Comparison of ENCODE assay signal across 9 mouse cellular contexts in the genomic region with DNA sequence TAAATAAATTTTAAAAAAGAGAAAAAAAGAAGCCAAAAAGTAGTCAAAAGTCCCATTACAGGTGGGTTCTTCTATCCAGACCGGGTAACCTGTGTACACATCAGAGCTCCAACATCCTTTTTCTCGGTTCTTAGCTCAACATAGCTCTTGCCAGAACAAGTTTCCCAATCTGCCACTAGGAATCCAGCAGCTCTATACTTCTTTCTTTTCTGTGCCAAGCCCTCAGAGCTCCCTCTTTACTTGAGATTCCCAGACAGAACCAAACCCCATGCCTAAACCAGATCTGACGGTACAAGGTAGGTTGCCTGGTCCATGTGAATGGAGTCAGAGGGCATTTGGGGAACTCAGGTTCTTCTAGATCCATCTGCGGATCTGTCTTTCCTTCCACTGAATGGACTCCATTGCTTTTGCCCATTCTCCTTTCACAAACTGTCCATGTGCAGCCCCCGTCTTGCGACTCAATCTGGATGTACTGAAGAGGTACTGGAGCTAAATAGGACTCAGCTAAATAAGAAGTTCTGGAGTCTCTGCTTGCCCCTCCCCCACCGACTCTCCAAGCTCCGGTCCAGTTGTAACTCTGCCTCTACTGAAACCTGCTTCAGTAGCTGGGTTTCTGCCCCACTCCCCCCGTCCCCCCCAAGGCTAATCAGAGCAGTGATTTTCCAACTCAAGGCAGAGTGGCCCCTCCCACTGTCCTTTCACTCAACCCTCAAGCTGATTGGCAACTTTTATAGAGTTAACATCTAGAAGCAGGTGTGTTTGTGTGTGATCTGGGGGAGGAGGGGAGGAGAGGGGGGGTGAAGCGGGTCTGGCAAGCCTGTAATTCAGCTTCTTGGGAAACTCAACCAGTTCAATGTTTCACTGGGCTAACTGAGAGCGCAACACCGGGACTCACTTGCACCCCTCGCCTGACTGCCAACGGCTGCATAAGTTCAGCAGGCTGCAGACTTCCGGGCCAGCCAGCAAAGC. TPM values are rescaled to one million over a fixed set of nuclear protein-coding genes. Genes with fewer than 3 reads are reported as not detected.
DNase-seq lines count a peak whose midpoint lies in the region; ATAC-seq and TF ChIP-seq lines count a peak whose summit lies in the region.
"Had no signal": no experiment of that assay in that cellular context is flagged by ENCODE, and none has a peak within 500 bp of the region (broad histone marks: within the 10 kb centered on the region; RNA-seq: fewer than 3 reads in every experiment).

No protein-coding gene starts in this region.

- no peak for TF ChIP-seq POLR2A in limb, embryonic 14.5 days (IDR thresholded peaks at IDR 0.05; ENCODE audit: borderline replicate concordance, extremely low read depth, insufficient read depth, insufficient read length)

- no peaks in the 10 kb centered on the region; the same call in 1 of the 2 replicates for H3K36me3 ChIP-seq in intestine, postnatal 0 days (ENCODE audit: control insufficient read depth, insufficient read depth)
- no peaks in the 10 kb centered on the region for H3K36me3 ChIP-seq in limb, embryonic 14.5 days (ENCODE audit: control insufficient read depth, insufficient read depth, low read length)
- no peaks in the 10 kb centered on the region for H3K36me3 ChIP-seq in stomach, postnatal 0 days (ENCODE audit: control insufficient read depth, insufficient read depth, low read length)

- WGBS in intestine, postnatal 0 days = 35% methylated on average over 15 of the region's 15 CpGs
- 35% methylated on average over 15 of the region's 15 CpGs for WGBS in limb, embryonic 14.5 days
- WGBS in stomach, postnatal 0 days = 24% methylated on average over 15 of the region's 15 CpGs

- H3K4me1 ChIP-seq in intestine, postnatal 0 days (replicated peaks; ENCODE audit: control insufficient read depth, insufficient read depth, low read length) = 0 out of 2 replicates have a peak, but pooled peaks cover 4% of the 10 kb centered on the region
- peaks cover 9% of the 10 kb centered on the region; the same call in 1 of the 2 replicates for H3K4me1 ChIP-seq in limb, embryonic 14.5 days (ENCODE audit: control insufficient read depth, insufficient read depth, low read length)
- no peaks in the 10 kb centered on the region; the same call in 1 of the 2 replicates for H3K4me1 ChIP-seq in stomach, postnatal 0 days (replicated peaks; ENCODE audit: control insufficient read depth, insufficient read depth)

- no peak for TF ChIP-seq CTCF in intestine, postnatal 0 days (IDR thresholded peaks at IDR 0.05; ENCODE audit: low read depth)
- TF ChIP-seq CTCF in stomach, postnatal 0 days (IDR thresholded peaks at IDR 0.05; ENCODE audit: low read depth) = no peak

- no peaks in the 10 kb centered on the region for H3K9me3 ChIP-seq in intestine, postnatal 0 days (ENCODE audit: control insufficient read depth)
- H3K9me3 ChIP-seq in limb, embryonic 14.5 days (ENCODE audit: control insufficient read depth, low read length) = no peaks in the 10 kb centered on the region
- H3K9me3 ChIP-seq in stomach, postnatal 0 days (ENCODE audit: control insufficient read depth, low read length) = no peaks in the 10 kb centered on the region

- peak; percentile 21 for DNase-seq in thymus, postnatal 14 days
- DNase-seq in thymus, postnatal 25 days = no peak
- DNase-seq in limb, embryonic 14.5 days (ENCODE audit: low spot score) = peak; percentile 45
- peak; percentile 84 for DNase-seq in stomach, postnatal 0 days (ENCODE audit: low spot score)
- DNase-seq in gastrocnemius, postnatal 10 days = no peak
- DNase-seq in cerebellum, adult 9-11 months = no peak

- no peak overlapping the region for H3K9ac ChIP-seq in intestine, postnatal 0 days (ENCODE audit: low read depth, low read length)
- no peak overlapping the region for H3K9ac ChIP-seq in limb, embryonic 14.5 days (ENCODE audit: low read depth, low read length, severe bottlenecking)
- H3K9ac ChIP-seq in stomach, postnatal 0 days (ENCODE audit: low read length) = no peak overlapping the region

- TF ChIP-seq EP300 in stomach, postnatal 0 days (optimal IDR thresholded peaks at IDR 0.05) = no peak

- no peak overlapping the region for H3K27ac ChIP-seq in intestine, postnatal 0 days (ENCODE audit: low read depth, low read length)
- no peak overlapping the region for H3K27ac ChIP-seq in limb, embryonic 14.5 days (replicated peaks; ENCODE audit: low read depth, low read length)
- H3K27ac ChIP-seq in stomach, postnatal 0 days (replicated peaks) = peak overlapping the region; percentile 92

- peak overlapping the region; percentile 87 for H3K4me2 ChIP-seq in intestine, postnatal 0 days (replicated peaks; ENCODE audit: low read depth)
- H3K4me2 ChIP-seq in limb, embryonic 14.5 days (replicated peaks; ENCODE audit: low read depth, low read length, severe bottlenecking) = peak overlapping the region; percentile 95
- peak overlapping the region; percentile 95 for H3K4me2 ChIP-seq in stomach, postnatal 0 days (replicated peaks; ENCODE audit: low read depth)

- peak; percentile 17; the same call in 1 of the 2 replicates for ATAC-seq in intestine, postnatal 0 days
- ATAC-seq in limb, embryonic 14.5 days (ENCODE audit: low FRiP score, low read depth) = peak; percentile 25; the same call in 1 of the 2 replicates
- peak; percentile 62 for ATAC-seq in stomach, postnatal 0 days (ENCODE audit: low FRiP score, low TSS enrichment)

- H3K4me3 ChIP-seq in intestine, postnatal 0 days (ENCODE audit: low read depth, low read length) = peak overlapping the region; percentile 60
- peak overlapping the region; percentile 56 for H3K4me3 ChIP-seq in limb, embryonic 14.5 days (replicated peaks; ENCODE audit: low read length)
- peak overlapping the region; percentile 57; the same call in 1 of the 2 replicates for H3K4me3 ChIP-seq in stomach, postnatal 0 days (ENCODE audit: low read depth, low read length)

- no peaks in the 10 kb centered on the region for H3K27me3 ChIP-seq in intestine, postnatal 0 days (replicated peaks; ENCODE audit: control insufficient read depth, insufficient read depth, low read length)
- H3K27me3 ChIP-seq in limb, embryonic 14.5 days (ENCODE audit: control insufficient read depth, insufficient read depth, low read length) = no peaks in the 10 kb centered on the region
- H3K27me3 ChIP-seq in stomach, postnatal 0 days (ENCODE audit: control insufficient read depth, insufficient read depth, low read length) = no peaks in the 10 kb centered on the region

RNA-seq across cellular contexts. Expression of a gene that starts 1.3 kb away (rescaled TPM):
- polyA plus RNA-seq in intestine, postnatal 0 days (2015; fragmentation: Nextera tagmentation; extraction: Ambion mirVana) = 0.42 and 0.76 TPM in 2 replicates
- polyA plus RNA-seq in limb, embryonic 14.5 days (2012; rRNA removed) = 0.38 and 0.49 TPM in 2 replicates
- polyA plus RNA-seq in limb, embryonic 14.5 days (2014; fragmentation: Nextera tagmentation; extraction: Ambion mirVana) = 1.0 TPM in 1 of 2 replicates, not detected in the other
- 0.16 and 0.64 TPM in 2 replicates for polyA plus RNA-seq in stomach, postnatal 0 days (2015; fragmentation: Nextera tagmentation; extraction: Ambion mirVana)
- not detected for total RNA-seq in gastrocnemius, postnatal 10 days (2021)
- total RNA-seq: common myeloid progenitor, adult 5-6 weeks; hematopoietic stem cell, adult 5-6 weeks had no signal

RNA-seq across cellular contexts. Expression of a gene that starts 1.7 kb away (rescaled TPM):
- polyA plus RNA-seq in intestine, postnatal 0 days (2015; fragmentation: Nextera tagmentation; extraction: Ambion mirVana) = 47.7 and 51.5 TPM in 2 replicates
- polyA plus RNA-seq in limb, embryonic 14.5 days (2012; rRNA removed) = 24.0 and 26.3 TPM in 2 replicates
- 34.5 and 38.5 TPM in 2 replicates for polyA plus RNA-seq in limb, embryonic 14.5 days (2014; fragmentation: Nextera tagmentation; extraction: Ambion mirVana)
- 72.6 and 77.8 TPM in 2 replicates for polyA plus RNA-seq in stomach, postnatal 0 days (2015; fragmentation: Nextera tagmentation; extraction: Ambion mirVana)
- 1 to 10 TPM; 6.0 to 6.3 TPM for total RNA-seq in gastrocnemius, postnatal 10 days (2021)

RNA-seq across cellular contexts. Expression of a gene that starts 6.3 kb away (rescaled TPM):
- polyA plus RNA-seq in intestine, postnatal 0 days (2015; fragmentation: Nextera tagmentation; extraction: Ambion mirVana) = 122 and 129 TPM in 2 replicates
- polyA plus RNA-seq in limb, embryonic 14.5 days (2012; rRNA removed) = 53.7 and 74.9 TPM in 2 replicates
- 70.3 and 78.2 TPM in 2 replicates for polyA plus RNA-seq in limb, embryonic 14.5 days (2014; fragmentation: Nextera tagmentation; extraction: Ambion mirVana)
- 64.1 and 68.4 TPM in 2 replicates for polyA plus RNA-seq in stomach, postnatal 0 days (2015; fragmentation: Nextera tagmentation; extraction: Ambion mirVana)
- total RNA-seq in gastrocnemius, postnatal 10 days (2021) = 10 to 100 TPM; 26.9 to 35.6 TPM

RNA-seq across cellular contexts. Expression of a gene that starts 15.3 kb away (rescaled TPM):
- 14.1 and 15.6 TPM in 2 replicates for polyA plus RNA-seq in intestine, postnatal 0 days (2015; fragmentation: Nextera tagmentation; extraction: Ambion mirVana)
- 42.6 and 51.6 TPM in 2 replicates for polyA plus RNA-seq in limb, embryonic 14.5 days (2012; rRNA removed)
- 32.3 and 33.4 TPM in 2 replicates for polyA plus RNA-seq in limb, embryonic 14.5 days (2014; fragmentation: Nextera tagmentation; extraction: Ambion mirVana)
- polyA plus RNA-seq in stomach, postnatal 0 days (2015; fragmentation: Nextera tagmentation; extraction: Ambion mirVana) = 13.9 and 14.7 TPM in 2 replicates
- 10 to 100 TPM; 11.7 to 18.7 TPM for total RNA-seq in gastrocnemius, postnatal 10 days (2021)

RNA-seq across cellular contexts. Expression of a gene that starts 18.9 kb away (rescaled TPM):
- polyA plus RNA-seq in intestine, postnatal 0 days (2015; fragmentation: Nextera tagmentation; extraction: Ambion mirVana) = 11.6 and 14.4 TPM in 2 replicates
- polyA plus RNA-seq in limb, embryonic 14.5 days (2012; rRNA removed) = 27.0 and 30.0 TPM in 2 replicates
- polyA plus RNA-seq in limb, embryonic 14.5 days (2014; fragmentation: Nextera tagmentation; extraction: Ambion mirVana) = 22.3 and 25.7 TPM in 2 replicates
- 16.1 and 19.7 TPM in 2 replicates for polyA plus RNA-seq in stomach, postnatal 0 days (2015; fragmentation: Nextera tagmentation; extraction: Ambion mirVana)
- total RNA-seq in gastrocnemius, postnatal 10 days (2021) = 10 to 100 TPM; 12.0 to 12.5 TPM

Comparison
In these comparisons a context has a peak if more than half of its experiments do, and no peak if none do; other contexts are left out.
1. DNase-seq: peak in thymus, postnatal 14 days (single experiment), limb, embryonic 14.5 days (single experiment) and stomach, postnatal 0 days (single experiment); none in thymus, postnatal 25 days (single experiment), gastrocnemius, postnatal 10 days (single experiment) and cerebellum, adult 9-11 months (single experiment).
2. Peak in every context shown above with its lines, with median percentiles within 50 percentile points of each other: ATAC-seq, H3K4me2 ChIP-seq and H3K4me3 ChIP-seq.